Mouse (Mus musculus) myocyte (in vitro differentiated cells): Measurements from ENCODE around the gene Mlkl.

Experiments used
- E2F4 ChIP-seq: IDR thresholded peaks from one replicate; pipeline ENCODE4 v1.6.1; 2011; ENCODE audit warnings: mild to moderate bottlenecking, control low read depth, moderate library complexity; ENCODE audit not compliant: insufficient read depth
- MAX ChIP-seq: IDR thresholded peaks from one replicate; pipeline ENCODE4 v1.6.1; 2011; ENCODE audit warnings: low read depth, mild to moderate bottlenecking, control low read depth
- MYOG ChIP-seq, 3 experiments: IDR thresholded peaks; one replicate each; pipeline ENCODE4 v1.6.1; 2011; ENCODE audit warnings: control low read depth in 2 of 3, low read depth in 2 of 3, mild to moderate bottlenecking in 2 of 3; ENCODE audit not compliant: insufficient read length in 2 of 3, control insufficient read depth in 1 of 3, insufficient read depth in 1 of 3
- POLR2A ChIP-seq: IDR thresholded peaks from one replicate; pipeline ENCODE4 v1.6.1; 2011; ENCODE audit warnings: low read depth, mild to moderate bottlenecking, control low read depth, moderate library complexity; ENCODE audit not compliant: insufficient read length
- POLR2AphosphoS2 ChIP-seq: IDR thresholded peaks from one replicate; pipeline ENCODE4 v1.6.1; 2011; ENCODE audit warnings: low read depth, control low read depth; ENCODE audit not compliant: insufficient read length
- TCF3 ChIP-seq: IDR thresholded peaks from one replicate; pipeline ENCODE4 v1.6.1; 2011; ENCODE audit warnings: low read depth, control low read depth; ENCODE audit not compliant: insufficient read length

- no peak for TF ChIP-seq POLR2A
- no peak for TF ChIP-seq MAX
- no peak for TF ChIP-seq MYOG (IDR thresholded peaks at IDR 0.05; ENCODE audit: control insufficient read depth in 1 of 3, insufficient read depth in 1 of 3, insufficient read length in 2 of 3, low read depth in 2 of 3)
- no peak for TF ChIP-seq E2F4
- no peak for TF ChIP-seq POLR2AphosphoS2
- TF ChIP-seq TCF3 = no peak
Observed at GRCm38 (mm10) chr8:111375192-111375591, 37.2 kb upstream of the Mlkl start.
